Mouse (Mus musculus) kidney, adult 2 months (tissue): ENCODE results near the gene Mbd5. TPM values are rescaled to one million over a fixed set of nuclear protein-coding genes. Genes with fewer than 3 reads are reported as not detected.

Source experiments
- DNase-seq: peaks from one replicate; pipeline ENCODE4 v3.0.0; 2021
- H3K27ac ChIP-seq: fragments of 200-500 bp; 2 replicates; pipeline ENCODE4 v1.5.1; 2012; ENCODE audit warnings: low read depth, low read length, control low read depth, inconsistent platforms; ENCODE audit not compliant: insufficient read depth
- H3K27me3 ChIP-seq: fragments of 200-500 bp; replicated peaks from 2 replicates; pipeline ENCODE4 v1.6.1; 2012; ENCODE audit warnings: mild to moderate bottlenecking, moderate library complexity, low read length, inconsistent platforms; ENCODE audit not compliant: control insufficient read depth, insufficient read depth
- H3K36me3 ChIP-seq: fragments of 200-500 bp; 2 replicates; pipeline ENCODE4 v1.6.1; 2012; ENCODE audit warnings: mild to moderate bottlenecking, moderate library complexity, low read length, inconsistent platforms; ENCODE audit not compliant: control insufficient read depth, insufficient read depth
- H3K4me1 ChIP-seq: fragments of 200-500 bp; 2 replicates; pipeline ENCODE4 v1.6.1; 2011; ENCODE audit warnings: low read length; ENCODE audit not compliant: control insufficient read depth, insufficient read depth
- H3K4me3 ChIP-seq: fragments of 200-500 bp; 2 replicates; pipeline ENCODE4 v1.5.1; 2011; ENCODE audit warnings: mild to moderate bottlenecking, low read depth, low read length, control low read depth; ENCODE audit not compliant: insufficient read depth
- CTCF ChIP-seq: fragments of 200-500 bp; conservative IDR thresholded peaks from 2 replicates; pipeline ENCODE4 v1.5.1; 2011; ENCODE audit warnings: low read depth, mild to moderate bottlenecking, control low read depth, low read length, moderate library complexity, mixed read lengths; ENCODE audit not compliant: insufficient read depth, insufficient read length
- POLR2A ChIP-seq: fragments of 200-500 bp; IDR thresholded peaks from one replicate; pipeline ENCODE4 v1.6.1; 2011; ENCODE audit warnings: low read depth, low read length, control low read depth
- WGBS: fragments of 180-500 bp; shearing (Covaris S2); methylation state at CpG from one replicate; pipeline ENCODE4 v1.1.7; 2018; 5-methylcytosine and 5-hydroxymethylcytosine counted together
- polyA plus RNA-seq: library from polyadenylated mRNA; depleted of rRNA; stranded (reverse); fragments of >200 nt; gene quantifications from 2 replicates; pipeline ENCODE4 v1.2.3, GENCODE M21; 2012

Gene Mbd5
- polyA plus RNA-seq, 1 experiment, result 8.6 TPM

GRCm38 (mm10) chr2:48950252-48950315 is 776 bp downstream of the Mbd5 start, which contains the start of gene Orc4:
Gene Orc4 (minus strand): TSS chr2:48950277.
- Histone ChIP-seq H3K27me3 (no peaks in the 10 kb centered on the region), H3K4me1 (peaks cover 2% of the 10 kb centered on the region; the same call in 1 of the 2 replicates), H3K4me3 (peak within 1 kb of the TSS; percentile 90), H3K27ac (peak within 1 kb of the TSS; percentile 82), H3K36me3 (no peaks in the 10 kb centered on the region)
- TF ChIP-seq CTCF (no peak), POLR2A (no peak)
- no peak for DNase-seq
- WGBS, result 0% methylated on average over 2 of the region's 2 CpGs

- 4% methylated on average over 6 of the region's 6 CpGs for WGBS
- no peak for DNase-seq
- no peak for TF ChIP-seq CTCF
- no peak for TF ChIP-seq POLR2A
Measured at GRCm38 (mm10) chr2:48950316-48950880, 1.1 kb downstream of the Mbd5 start.

GRCm38 (mm10) chr2:48956591-48956990 is 7.3 kb downstream of the Mbd5 start:
- TF ChIP-seq POLR2A (no peak), CTCF (no peak)
- no peaks in the 10 kb centered on the region for H3K36me3 ChIP-seq
- WGBS, result 64% methylated on average over 3 of the region's 3 CpGs

More at GRCm38 (mm10) chr2:48950316-48950880, 1.1 kb downstream of the Mbd5 start:
- Histone ChIP-seq H3K4me3 (peak overlapping the region; percentile 67), H3K4me1 (peaks cover 2% of the 10 kb centered on the region; the same call in 1 of the 2 replicates), H3K27ac (peak overlapping the region; percentile 20; the same call in 1 of the 2 replicates), H3K27me3 (no peaks in the 10 kb centered on the region), H3K36me3 (no peaks in the 10 kb centered on the region)

GRCm38 (mm10) chr2:48978920-48979319 is 29.6 kb downstream of the Mbd5 start:
- Histone ChIP-seq H3K4me3 (no peak overlapping the region), H3K27ac (no peak overlapping the region), H3K4me1 (no peaks in the 10 kb centered on the region), H3K36me3 (no peaks in the 10 kb centered on the region), H3K27me3 (no peaks in the 10 kb centered on the region)
- TF ChIP-seq POLR2A, result no peak
- TF ChIP-seq CTCF, result no peak
- 61% methylated on average over 3 of the region's 3 CpGs for WGBS
- no peak for DNase-seq

More at GRCm38 (mm10) chr2:48956591-48956990, 7.3 kb downstream of the Mbd5 start:
- Histone ChIP-seq H3K4me3 (no peak overlapping the region), H3K27me3 (no peaks in the 10 kb centered on the region), H3K4me1 (no peaks in the 10 kb centered on the region; the same call in 1 of the 2 replicates), H3K27ac (no peak overlapping the region)
- DNase-seq, result no peak

- DNase-seq, result no peak
- Histone ChIP-seq H3K4me1 (no peaks in the 10 kb centered on the region), H3K36me3 (no peaks in the 10 kb centered on the region), H3K27ac (no peak overlapping the region), H3K4me3 (no peak overlapping the region), H3K27me3 (no peaks in the 10 kb centered on the region)
- WGBS, result 94% methylated on average over 3 of the region's 3 CpGs
- TF ChIP-seq POLR2A (no peak), CTCF (no peak)
Measured at GRCm38 (mm10) chr2:48990322-48990721, 41.0 kb downstream of the Mbd5 start.

- no peaks in the 10 kb centered on the region for H3K4me1 ChIP-seq
- H3K36me3 ChIP-seq, result no peaks in the 10 kb centered on the region
- DNase-seq, result no peak
- H3K27me3 ChIP-seq, result no peaks in the 10 kb centered on the region
- no peak overlapping the region for H3K27ac ChIP-seq
- TF ChIP-seq CTCF (no peak), POLR2A (no peak)
- WGBS, result 90% methylated on average over 3 of the region's 3 CpGs
- H3K4me3 ChIP-seq, result no peak overlapping the region
Measured at GRCm38 (mm10) chr2:49040481-49040880, 91.2 kb downstream of the Mbd5 start.

- no peaks in the 10 kb centered on the region for H3K36me3 ChIP-seq
- TF ChIP-seq CTCF, result no peak
- no peak for TF ChIP-seq POLR2A
- no peak overlapping the region for H3K27ac ChIP-seq
- H3K4me3 ChIP-seq, result no peak overlapping the region
- H3K27me3 ChIP-seq, result no peaks in the 10 kb centered on the region
- H3K4me1 ChIP-seq, result no peaks in the 10 kb centered on the region
- 95% methylated on average over 4 of the region's 4 CpGs for WGBS
- no peak for DNase-seq
Measured at GRCm38 (mm10) chr2:49050030-49050429, 100.7 kb downstream of the Mbd5 start.

- no peak for DNase-seq
- no peak overlapping the region for H3K27ac ChIP-seq
- H3K27me3 ChIP-seq, result no peaks in the 10 kb centered on the region
- no peak for TF ChIP-seq POLR2A
- no peak for TF ChIP-seq CTCF
- no peaks in the 10 kb centered on the region for H3K4me1 ChIP-seq
- no peaks in the 10 kb centered on the region for H3K36me3 ChIP-seq
- H3K4me3 ChIP-seq, result no peak overlapping the region
Measured at GRCm38 (mm10) chr2:49067886-49068285, 118.6 kb downstream of the Mbd5 start.
